Mouse (Mus musculus) hindbrain, embryonic 15.5 days (tissue): ENCODE measurements around the gene Rfxap. TPM values are rescaled to one million over a fixed set of nuclear protein-coding genes. Genes with fewer than 3 reads are reported as not detected.
A peak's percentile ranks its signal among the peaks of the same experiment; 100 is the strongest.

Experiments
- ATAC-seq: fragments of 200-750 bp; cut with Nextera tagmentation; 2 replicates; pipeline ENCODE4 v1.8.0; 2017; ENCODE audit warnings: low read depth, moderate number of reproducible peaks, moderate TSS enrichment; ENCODE audit not compliant: low FRiP score
- H3K27ac ChIP-seq: fragments of 300-500 bp; sonication (generic); replicated peaks from 2 replicates; pipeline ENCODE4 v1.5.1; 2015; ENCODE audit warnings: mild to moderate bottlenecking, inconsistent platforms
- H3K27me3 ChIP-seq: fragments of 300-500 bp; sonication (generic); 2 replicates; pipeline ENCODE4 v1.6.1; 2015; ENCODE audit warnings: control low read depth, inconsistent platforms
- H3K36me3 ChIP-seq: fragments of 300-500 bp; sonication (generic); 2 replicates; pipeline ENCODE4 v1.6.1; 2015; ENCODE audit warnings: control low read depth, inconsistent platforms
- H3K4me1 ChIP-seq: fragments of 300-500 bp; sonication (generic); replicated peaks from 2 replicates; pipeline ENCODE4 v1.6.1; 2015; ENCODE audit warnings: control low read depth, inconsistent platforms
- H3K4me2 ChIP-seq: fragments of 300-500 bp; sonication (generic); 2 replicates; pipeline ENCODE4 v1.6.1; 2015; ENCODE audit warnings: moderate library complexity, mild to moderate bottlenecking, inconsistent platforms
- H3K4me3 ChIP-seq: fragments of 300-500 bp; sonication (generic); 2 replicates; pipeline ENCODE4 v1.5.1; 2015; ENCODE audit warnings: mild to moderate bottlenecking, inconsistent platforms
- H3K9ac ChIP-seq: fragments of 300-500 bp; sonication (generic); 2 replicates; pipeline ENCODE4 v1.6.1; 2015; ENCODE audit warnings: inconsistent platforms
- H3K9me3 ChIP-seq: fragments of 300-500 bp; sonication (generic); 2 replicates; pipeline ENCODE4 v1.6.1; 2016; ENCODE audit warnings: control low read depth, inconsistent platforms
- WGBS: fragments of 180-500 bp; shearing (Covaris S2); methylation state at CpG from one replicate; pipeline ENCODE4 v1.1.7; 2015; 5-methylcytosine and 5-hydroxymethylcytosine counted together
- polyA plus RNA-seq: library from polyadenylated mRNA; unstranded; fragments of >200 nt; fragmentation: Nextera tagmentation; extraction: Ambion mirVana; gene quantifications from 2 replicates; pipeline ENCODE4 v1.2.1, GENCODE M21; 2015

Rfxap gene
- polyA plus RNA-seq, 1 experiment from 2014 or later: 45.1 TPM

DNA sequence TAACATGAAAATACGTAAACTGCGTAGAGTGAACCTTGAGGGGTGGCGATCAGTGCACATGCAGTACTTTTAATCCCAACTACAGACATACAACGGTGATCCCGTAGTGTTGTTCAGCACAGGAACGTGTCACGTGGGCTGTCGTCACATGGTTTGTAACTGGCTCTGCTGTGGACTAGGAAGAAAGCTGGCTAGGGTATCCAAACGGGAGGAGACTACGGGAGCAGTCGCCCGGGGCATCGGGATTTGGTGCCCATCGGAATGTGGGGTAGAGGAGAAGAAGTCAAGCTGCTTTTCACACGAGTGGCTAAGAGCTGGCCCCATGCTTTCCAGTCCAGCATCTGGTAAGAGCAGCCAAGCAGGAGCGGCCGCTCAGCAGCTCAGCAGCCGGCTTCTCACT lies 43.2 kb downstream of the Rfxap start:
- peak; percentile 86 for ATAC-seq

DNA sequence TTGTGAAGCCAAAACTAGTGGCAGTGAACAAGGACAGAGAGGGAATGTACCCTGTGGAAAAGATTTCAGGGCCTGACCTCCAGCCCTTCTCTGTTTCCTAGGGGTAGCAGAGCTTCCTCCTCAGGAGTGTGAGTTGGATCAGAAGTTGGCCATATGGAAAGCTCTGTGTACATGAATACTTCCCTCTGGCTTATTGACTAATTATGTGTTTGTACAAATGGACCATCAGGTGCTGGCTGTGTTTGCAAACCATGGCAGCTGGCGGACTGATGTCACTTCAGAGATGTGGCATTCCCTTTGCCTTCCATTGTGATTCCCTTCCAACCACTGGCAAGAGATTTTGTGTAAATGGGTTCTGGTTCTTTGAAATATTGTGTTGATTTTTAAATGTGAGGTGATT lies 46.3 kb downstream of the Rfxap start:
- no peaks in the 10 kb centered on the region for H3K27me3 ChIP-seq
- H3K9ac ChIP-seq: no peak overlapping the region
- H3K36me3 ChIP-seq: no peaks in the 10 kb centered on the region
- no peaks in the 10 kb centered on the region for H3K9me3 ChIP-seq
- H3K4me3 ChIP-seq: no peak overlapping the region
- peaks cover 5% of the 10 kb centered on the region for H3K4me1 ChIP-seq
- WGBS: 67% methylated on average over 1 of the region's 1 CpGs
- H3K4me2 ChIP-seq: no peak overlapping the region
- no peak for ATAC-seq
- H3K27ac ChIP-seq: no peak overlapping the region

More for the DNA sequence above, 43.2 kb downstream of the Rfxap start:
- Histone ChIP-seq H3K9ac (no peak overlapping the region), H3K27ac (no peak overlapping the region), H3K36me3 (no peaks in the 10 kb centered on the region), H3K9me3 (no peaks in the 10 kb centered on the region), H3K4me2 (peak overlapping the region; percentile 46), H3K27me3 (no peaks in the 10 kb centered on the region), H3K4me1 (0 out of 2 replicates have a peak, but pooled peaks cover 2% of the 10 kb centered on the region), H3K4me3 (peak overlapping the region; percentile 24)
- 57% methylated on average over 18 of the region's 18 CpGs for WGBS

DNA sequence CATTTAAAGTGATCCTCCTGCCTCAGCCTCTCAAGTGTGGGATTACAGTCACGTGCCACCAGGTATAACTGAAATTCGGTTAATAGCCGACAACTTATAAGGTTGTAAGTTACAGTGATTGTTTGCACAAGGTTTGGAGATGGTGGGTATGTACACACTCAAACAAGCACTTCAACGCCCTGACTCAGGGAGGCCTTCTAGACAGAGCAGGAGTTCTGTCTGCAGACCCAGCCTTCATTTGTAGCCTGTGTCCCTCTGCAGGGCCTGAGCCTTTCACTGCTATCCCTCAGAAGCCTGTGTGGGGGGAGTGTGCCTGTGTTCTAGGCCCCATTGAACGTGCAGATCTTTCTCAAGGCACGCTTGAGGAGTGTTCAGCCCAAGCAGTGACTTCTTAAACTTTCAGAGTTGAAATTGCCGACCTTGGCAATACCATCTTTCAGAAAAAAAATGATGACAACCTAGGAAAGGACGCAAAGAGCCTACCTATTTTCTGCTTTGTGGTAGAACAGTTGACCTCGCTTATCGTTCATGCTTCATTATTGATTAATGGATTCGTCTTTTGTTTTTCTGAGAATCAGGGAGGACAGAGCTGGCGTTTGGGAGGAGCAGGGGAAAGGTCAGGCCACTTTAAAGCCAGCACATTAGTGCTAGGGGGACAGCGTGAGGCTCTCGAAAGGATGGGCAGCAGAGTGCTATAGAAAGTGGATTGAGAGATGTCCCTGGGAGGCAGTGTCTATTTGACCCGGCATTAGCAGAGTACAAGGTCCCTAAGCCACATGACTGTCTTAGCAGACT lies 47.1 kb downstream of the Rfxap start:
- Histone ChIP-seq H3K27ac (no peak overlapping the region), H3K4me3 (no peak overlapping the region), H3K4me2 (no peak overlapping the region), H3K4me1 (peaks cover 12% of the 10 kb centered on the region), H3K9me3 (no peaks in the 10 kb centered on the region), H3K9ac (no peak overlapping the region), H3K36me3 (no peaks in the 10 kb centered on the region), H3K27me3 (no peaks in the 10 kb centered on the region)
- 38% methylated on average over 15 of the region's 15 CpGs for WGBS
- no peak for ATAC-seq

DNA sequence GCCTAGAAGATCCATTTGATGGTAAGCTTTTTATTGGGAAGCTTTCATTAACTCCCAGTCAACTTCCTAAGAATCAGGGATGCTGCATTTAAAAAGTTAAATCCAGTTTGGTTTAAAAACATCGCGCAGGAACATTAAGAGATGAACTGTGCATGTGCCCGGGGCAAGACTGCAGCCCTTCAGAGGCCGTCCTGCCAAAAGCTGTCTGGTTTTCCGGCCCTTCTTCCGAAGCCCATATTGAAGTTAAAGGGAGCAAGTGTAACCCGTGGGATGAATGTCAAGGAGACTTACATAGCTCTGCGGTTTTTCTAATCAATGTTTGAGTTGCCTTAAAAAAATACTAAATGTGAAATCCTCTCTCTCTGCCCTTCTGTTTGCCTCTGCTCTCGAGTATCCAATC lies 48.4 kb downstream of the Rfxap start:
- ATAC-seq: no peak
- 76% methylated on average over 9 of the region's 9 CpGs for WGBS
- Histone ChIP-seq H3K4me1 (peaks cover 19% of the 10 kb centered on the region), H3K36me3 (no peaks in the 10 kb centered on the region), H3K27ac (no peak overlapping the region), H3K4me3 (no peak overlapping the region), H3K9ac (no peak overlapping the region), H3K9me3 (no peaks in the 10 kb centered on the region), H3K4me2 (no peak overlapping the region), H3K27me3 (no peaks in the 10 kb centered on the region)

DNA sequence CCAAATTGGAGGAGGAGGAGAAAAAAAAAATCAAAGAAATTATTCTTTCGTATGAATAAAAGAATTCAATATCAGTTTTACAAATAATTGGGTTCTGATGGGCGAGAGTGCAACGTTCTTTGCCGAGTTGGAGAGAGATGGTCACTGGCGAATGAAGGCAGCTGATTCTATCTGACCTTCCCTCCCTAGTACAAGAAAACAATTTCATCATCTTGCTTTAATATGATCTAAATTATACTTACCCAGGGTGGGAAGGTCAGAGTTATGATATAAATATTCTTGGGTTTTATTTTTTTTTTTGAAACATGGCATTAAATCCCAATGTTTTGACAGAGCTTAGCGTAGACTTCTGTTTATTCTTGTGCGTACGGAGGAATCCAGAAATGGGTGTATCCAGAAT lies 50.1 kb downstream of the Rfxap start:
- no peak for ATAC-seq
- Histone ChIP-seq H3K4me1 (peaks cover 16% of the 10 kb centered on the region), H3K27me3 (no peaks in the 10 kb centered on the region), H3K27ac (no peak overlapping the region), H3K9me3 (no peaks in the 10 kb centered on the region), H3K36me3 (no peaks in the 10 kb centered on the region), H3K4me2 (no peak overlapping the region), H3K9ac (no peak overlapping the region), H3K4me3 (no peak overlapping the region)
- WGBS: 84% methylated on average over 8 of the region's 8 CpGs

DNA sequence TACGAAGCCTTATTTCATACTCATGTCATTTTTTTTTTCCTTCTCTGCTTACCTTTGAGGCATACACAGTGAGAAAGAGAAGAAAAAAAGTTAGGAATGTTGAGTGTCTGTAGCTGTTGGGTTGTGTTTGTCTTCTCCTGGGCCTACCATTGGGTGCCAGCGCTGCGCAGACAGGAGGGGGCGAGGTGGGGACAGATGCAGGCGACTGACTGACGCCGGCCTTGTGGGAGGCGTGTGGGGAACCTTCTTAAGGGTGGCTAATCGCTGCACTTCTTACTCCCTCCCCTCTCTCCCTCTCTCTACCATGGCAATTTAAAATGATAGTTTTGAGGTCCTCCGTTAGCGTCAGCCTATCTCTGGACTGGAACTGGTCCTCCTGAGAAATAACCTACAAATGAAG lies 51.5 kb downstream of the Rfxap start:
- Histone ChIP-seq H3K9me3 (no peaks in the 10 kb centered on the region), H3K4me1 (peaks cover 16% of the 10 kb centered on the region), H3K4me3 (peak overlapping the region; percentile 78), H3K9ac (peak overlapping the region; percentile 79), H3K4me2 (peak overlapping the region; percentile 100), H3K27ac (no peak overlapping the region), H3K36me3 (peaks cover 5% of the 10 kb centered on the region), H3K27me3 (no peaks in the 10 kb centered on the region)
- 0% methylated on average over 11 of the region's 11 CpGs for WGBS
- ATAC-seq: 0 out of 2 replicates have a peak, but pooled peaks have one; percentile 37

DNA sequence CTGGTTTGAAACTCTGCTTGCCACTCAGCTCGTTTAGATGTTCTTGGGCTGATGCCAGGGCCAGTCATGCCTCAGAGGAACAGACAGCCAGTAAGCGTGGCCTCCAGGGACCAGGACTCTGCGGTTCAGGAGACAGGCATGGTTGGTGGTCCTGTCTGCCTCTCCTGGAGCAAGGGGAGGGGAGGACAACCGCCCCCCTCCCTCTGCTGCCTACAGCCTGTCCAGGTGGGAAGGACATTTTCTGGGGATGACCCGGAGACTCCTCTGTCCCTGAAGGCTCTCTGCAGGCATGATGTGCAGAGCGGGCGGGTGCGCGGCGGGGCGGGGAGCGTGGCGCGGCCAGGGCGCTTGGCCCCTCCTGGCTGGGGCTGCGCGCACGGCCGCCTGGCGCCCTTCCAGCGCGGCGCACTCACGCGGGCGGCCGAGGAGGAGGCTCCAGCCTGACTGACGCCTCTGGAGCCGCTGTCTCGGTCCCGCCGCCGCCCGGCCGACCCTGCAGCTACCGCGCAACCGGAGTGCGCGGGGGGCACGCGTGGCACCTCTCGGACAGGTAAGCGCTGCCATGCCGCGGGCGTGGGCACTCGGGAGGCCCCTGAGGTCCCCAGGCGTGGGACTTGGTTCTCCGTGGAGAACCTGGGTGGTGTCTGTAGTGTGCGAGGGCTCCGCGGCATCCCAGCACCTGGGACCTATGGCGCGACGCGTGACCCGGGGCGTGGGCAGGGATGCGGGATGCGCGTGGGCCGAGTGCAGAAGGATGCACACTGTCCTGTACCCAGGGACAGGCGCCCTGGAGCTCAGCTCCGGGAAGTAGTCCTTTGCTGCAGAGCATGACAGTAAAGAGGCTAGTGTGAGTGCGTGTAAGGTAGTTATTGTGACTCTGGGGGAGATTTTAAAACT lies 52.2 kb downstream of the Rfxap start, which contains the start of gene Smad9:
Gene Smad9 (plus strand): TSS at position 438 of the 897 bp plus-strand sequence.
- WGBS: under 1% methylated on average over 55 of the region's 66 CpGs

DNA sequence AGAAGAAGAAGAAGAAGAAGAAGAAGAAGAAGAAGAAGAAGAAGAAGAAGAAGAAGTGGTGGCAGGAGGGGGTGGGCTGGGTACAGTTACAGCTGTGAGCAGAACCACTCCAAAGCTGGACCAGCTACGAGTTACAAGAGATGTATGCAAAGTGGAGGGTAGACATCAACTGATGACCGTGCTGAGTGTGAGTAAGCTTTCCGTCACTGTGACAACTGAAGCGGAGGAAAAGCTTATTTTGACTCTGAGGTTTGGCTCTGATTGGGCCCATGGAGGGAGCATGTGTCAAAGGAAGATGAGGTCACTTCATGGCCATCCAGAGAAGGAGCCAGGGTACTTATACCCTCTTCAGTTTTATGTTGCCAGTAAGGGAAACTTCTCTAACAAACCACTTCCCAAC lies 54.2 kb downstream of the Rfxap start:
- WGBS: 88% methylated on average over 4 of the region's 4 CpGs
- Histone ChIP-seq H3K27me3 (no peaks in the 10 kb centered on the region), H3K4me2 (no peak overlapping the region), H3K27ac (no peak overlapping the region), H3K9ac (no peak overlapping the region), H3K9me3 (no peaks in the 10 kb centered on the region), H3K4me1 (peaks cover 16% of the 10 kb centered on the region), H3K4me3 (no peak overlapping the region), H3K36me3 (peaks cover 29% of the 10 kb centered on the region)
- no peak for ATAC-seq

More for the DNA sequence above, 52.2 kb downstream of the Rfxap start, which contains the start of gene Smad9:
- H3K9ac ChIP-seq: peak within 1 kb of the TSS; percentile 79
- H3K4me3 ChIP-seq: peak within 1 kb of the TSS; percentile 78
- H3K4me2 ChIP-seq: peak within 1 kb of the TSS; percentile 100
- no peak within 1 kb of the TSS for H3K27ac ChIP-seq
- ATAC-seq: peak; percentile 80
- H3K36me3 ChIP-seq: peaks cover 11% of the 10 kb centered on the region
- no peaks in the 10 kb centered on the region for H3K27me3 ChIP-seq
- peaks cover 16% of the 10 kb centered on the region for H3K4me1 ChIP-seq
- no peaks in the 10 kb centered on the region for H3K9me3 ChIP-seq

Other genes with a start within 250 kb of the Rfxap start
- gene Supt20, start 115.0 kb downstream of the Rfxap start, polyA plus RNA-seq: 82.4 and 87.7 TPM in 2 replicates
- gene Gm21958, start 93.4 kb downstream of the Rfxap start, polyA plus RNA-seq: 0.41 TPM in 1 of 2 replicates, not detected in the other
- gene Exosc8, start 72.4 kb downstream of the Rfxap start, polyA plus RNA-seq: 70.1 and 75.6 TPM in 2 replicates
- 45.0 and 45.4 TPM in 2 replicates for gene Alg5, start 72.3 kb downstream of the Rfxap start, polyA plus RNA-seq
- 0.85 and 0.91 TPM in 2 replicates for gene Smad9, start 52.2 kb downstream of the Rfxap start, polyA plus RNA-seq
- gene Sertm1, start 108.1 kb upstream of the Rfxap start, polyA plus RNA-seq: 1.2 and 1.4 TPM in 2 replicates
- 1.4 and 2.1 TPM in 2 replicates for gene Ccna1, start 247.7 kb upstream of the Rfxap start, polyA plus RNA-seq